Mouse (Mus musculus) hindbrain, postnatal 0 days (tissue): ENCODE measurements at regions not wholly inside any gene's neighbourhood (a gene's known extent, or its start where the extent isn't known, plus 50 kb on each side); places are given as distances from the start of the nearest gene placed in this dataset.
A peak's percentile ranks its signal among the peaks of the same experiment; 100 is the strongest.

Experiments used
- ATAC-seq: fragments of 200-750 bp; cut with Nextera tagmentation; 2 replicates; pipeline ENCODE4 v1.8.0; 2017; ENCODE audit warnings: mild to moderate bottlenecking, moderate TSS enrichment, moderate library complexity
- DNase-seq: peaks from one replicate; pipeline ENCODE4 v3.0.0-alpha.2; 2015; ENCODE audit warnings: low spot score
- H3K27ac ChIP-seq: fragments of 300-500 bp; sonication (generic); 2 replicates; pipeline ENCODE4 v1.5.1; 2014; ENCODE audit warnings: mild to moderate bottlenecking
- H3K27me3 ChIP-seq: fragments of 300-500 bp; sonication (generic); 2 replicates; pipeline ENCODE4 v1.6.1; 2014; ENCODE audit warnings: low read length, mixed read lengths; ENCODE audit not compliant: insufficient read depth
- H3K36me3 ChIP-seq: fragments of 300-500 bp; sonication (generic); 2 replicates; pipeline ENCODE4 v1.6.1; 2014; ENCODE audit warnings: low read length, mixed read lengths; ENCODE audit not compliant: insufficient read depth
- H3K4me1 ChIP-seq: fragments of 300-500 bp; sonication (generic); 2 replicates; pipeline ENCODE4 v1.6.1; 2014; ENCODE audit warnings: antibody characterized with exemption, low read length, mixed read lengths; ENCODE audit not compliant: insufficient read depth
- H3K4me2 ChIP-seq: fragments of 300-500 bp; sonication (generic); 2 replicates; pipeline ENCODE4 v1.6.1; 2014; ENCODE audit warnings: low read depth, mild to moderate bottlenecking, low read length, moderate library complexity, mixed read lengths
- H3K4me3 ChIP-seq: fragments of 300-500 bp; sonication (generic); 2 replicates; pipeline ENCODE4 v1.5.1; 2014; ENCODE audit warnings: low read length
- H3K9ac ChIP-seq: fragments of 300-500 bp; sonication (generic); replicated peaks from 2 replicates; pipeline ENCODE4 v1.6.1; 2014; ENCODE audit warnings: mild to moderate bottlenecking, low read length, moderate library complexity, mixed read lengths
- H3K9me3 ChIP-seq: fragments of 300-500 bp; sonication (generic); 2 replicates; pipeline ENCODE4 v1.6.1; 2016; ENCODE audit warnings: low read length, mixed read lengths
- CTCF ChIP-seq: IDR thresholded peaks from 2 replicates; pipeline ENCODE4 v1.5.1; 2016; ENCODE audit warnings: antibody characterized with exemption, control low read depth, low read depth
- WGBS: fragments of 180-500 bp; shearing (Covaris S2); extraction: QIAGEN DNeasy Blood & Tissue Kit; methylation state at CpG from one replicate; pipeline ENCODE4 v1.1.7; 2014; 5-methylcytosine and 5-hydroxymethylcytosine counted together

DNA sequence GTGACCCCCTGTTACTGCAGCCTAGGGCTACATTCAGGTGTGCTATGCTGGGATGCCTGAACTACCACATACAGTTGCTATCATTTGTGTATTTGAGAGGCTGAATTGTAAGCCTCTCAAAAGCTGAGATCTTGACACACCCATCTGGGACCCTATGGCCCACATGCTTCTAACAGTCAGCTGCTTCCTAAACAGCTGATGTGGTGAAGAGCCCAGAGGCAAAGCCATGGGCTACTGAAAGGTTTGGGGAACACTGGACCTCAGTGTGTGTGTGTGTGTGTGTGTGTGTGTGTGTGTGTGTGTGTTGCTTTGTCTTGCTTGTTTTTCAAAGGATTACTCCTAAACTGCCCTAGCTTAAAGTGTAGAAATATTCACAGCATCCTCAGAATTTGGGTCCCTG lies 75.0 kb downstream of the Lbh start:
- H3K9ac ChIP-seq = no peak overlapping the region
- H3K4me1 ChIP-seq = peaks cover 6% of the 10 kb centered on the region
- no peak overlapping the region for H3K27ac ChIP-seq
- TF ChIP-seq CTCF = no peak
- H3K9me3 ChIP-seq = no peaks in the 10 kb centered on the region
- H3K36me3 ChIP-seq = no peaks in the 10 kb centered on the region
- H3K4me2 ChIP-seq = no peak overlapping the region
- H3K27me3 ChIP-seq = no peaks in the 10 kb centered on the region
- DNase-seq = no peak
- no peak for ATAC-seq
- no peak overlapping the region for H3K4me3 ChIP-seq

DNA sequence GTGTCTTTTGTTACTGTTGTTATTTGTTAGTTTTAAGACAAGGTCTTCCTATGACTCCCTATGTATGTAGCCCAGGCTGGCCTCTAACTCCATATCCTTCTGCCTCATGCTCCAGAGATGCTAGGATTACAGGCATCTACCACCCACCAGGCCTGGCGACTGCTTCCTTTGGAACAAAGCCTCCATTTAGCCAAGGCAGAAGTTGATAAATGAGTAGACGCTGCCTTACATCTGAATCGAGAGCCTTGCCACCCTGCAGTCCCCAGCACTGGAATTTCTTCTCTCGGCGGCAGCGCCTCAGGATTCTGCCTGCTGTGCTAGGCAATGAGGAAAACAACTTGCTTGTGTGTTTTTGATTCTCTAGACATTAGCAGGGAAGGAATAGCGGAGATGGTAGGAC lies 75.5 kb downstream of the Lbh start:
- H3K9ac ChIP-seq = no peak overlapping the region
- WGBS = 26% methylated on average over 7 of the region's 7 CpGs
- H3K4me1 ChIP-seq = peaks cover 6% of the 10 kb centered on the region
- H3K27me3 ChIP-seq = no peaks in the 10 kb centered on the region
- no peaks in the 10 kb centered on the region for H3K9me3 ChIP-seq
- H3K4me2 ChIP-seq = no peak overlapping the region
- no peak overlapping the region for H3K4me3 ChIP-seq
- no peak for TF ChIP-seq CTCF
- ATAC-seq = no peak
- H3K27ac ChIP-seq = no peak overlapping the region
- peak; percentile 55 for DNase-seq
- H3K36me3 ChIP-seq = no peaks in the 10 kb centered on the region

DNA sequence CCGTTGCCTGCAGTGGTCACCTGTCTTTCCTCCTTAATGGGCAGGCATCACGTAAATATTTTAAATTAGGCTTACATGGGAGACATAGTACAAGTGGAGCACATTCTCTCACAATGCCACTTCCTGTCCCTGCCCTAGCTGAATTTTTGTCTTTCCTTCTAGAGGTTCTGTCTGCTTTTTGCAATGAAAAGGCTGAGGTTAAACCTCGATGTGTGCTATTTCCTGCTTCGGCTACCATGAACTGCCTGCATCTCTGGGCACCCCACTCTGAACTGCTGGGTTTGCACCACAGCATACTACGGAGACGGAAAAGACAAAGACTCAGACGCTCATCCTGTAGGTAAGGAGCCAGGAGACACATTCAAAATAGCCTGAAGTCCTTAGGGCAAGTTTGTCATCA lies 78.4 kb downstream of the Lbh start:
- Histone ChIP-seq H3K4me2 (no peak overlapping the region), H3K27me3 (no peaks in the 10 kb centered on the region), H3K36me3 (no peaks in the 10 kb centered on the region), H3K9me3 (no peaks in the 10 kb centered on the region), H3K4me1 (peaks cover 6% of the 10 kb centered on the region), H3K4me3 (no peak overlapping the region), H3K27ac (no peak overlapping the region), H3K9ac (no peak overlapping the region)
- 75% methylated on average over 7 of the region's 7 CpGs for WGBS
- ATAC-seq (no peak), DNase-seq (no peak)
- TF ChIP-seq CTCF = no peak

GRCm38 (mm10) chr17:72997301-72997921 lies 79.3 kb downstream of the Lbh start:
- Histone ChIP-seq H3K4me1 (peaks cover 6% of the 10 kb centered on the region), H3K4me3 (no peak overlapping the region), H3K9me3 (no peaks in the 10 kb centered on the region), H3K4me2 (no peak overlapping the region), H3K9ac (no peak overlapping the region), H3K36me3 (no peaks in the 10 kb centered on the region), H3K27me3 (no peaks in the 10 kb centered on the region), H3K27ac (no peak overlapping the region)
- DNase-seq = peak; percentile 29
- ATAC-seq = peak; percentile 43; the same call in 1 of the 2 replicates
- 10% methylated on average over 5 of the region's 5 CpGs for WGBS
- TF ChIP-seq CTCF = no peak

GRCm38 (mm10) chr17:73005100-73005499 lies 87.0 kb downstream of the Lbh start:
- Histone ChIP-seq H3K36me3 (no peaks in the 10 kb centered on the region), H3K4me3 (no peak overlapping the region), H3K9ac (no peak overlapping the region), H3K27ac (no peak overlapping the region), H3K9me3 (no peaks in the 10 kb centered on the region), H3K4me1 (no peaks in the 10 kb centered on the region), H3K4me2 (no peak overlapping the region), H3K27me3 (no peaks in the 10 kb centered on the region)
- no peak for DNase-seq
- no peak for ATAC-seq
- TF ChIP-seq CTCF = no peak
- 85% methylated on average over 9 of the region's 9 CpGs for WGBS

DNA sequence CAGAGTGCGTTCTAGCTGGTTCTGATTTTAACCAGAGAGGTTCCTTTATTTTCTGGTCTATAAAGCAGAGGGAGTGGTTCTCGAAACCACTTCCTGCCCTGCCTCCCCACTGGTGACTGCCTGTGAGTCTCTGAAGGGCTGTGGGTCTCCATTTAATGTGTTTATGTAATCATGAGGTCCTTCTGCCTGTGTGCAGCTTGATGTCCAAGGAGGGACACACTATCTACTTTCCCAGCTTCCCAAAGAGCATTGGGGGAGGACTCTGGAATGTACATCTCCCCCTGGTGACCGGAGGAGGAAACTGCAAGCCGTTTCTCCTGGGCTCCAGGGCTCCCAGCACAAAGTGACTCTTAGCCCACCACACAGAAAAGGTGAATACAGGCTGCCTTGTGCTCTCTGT lies 90.8 kb downstream of the Lbh start:
- no peaks in the 10 kb centered on the region for H3K9me3 ChIP-seq
- no peak overlapping the region for H3K27ac ChIP-seq
- TF ChIP-seq CTCF = peak; percentile 70
- ATAC-seq (no peak), DNase-seq (peak; percentile 42)
- no peaks in the 10 kb centered on the region for H3K27me3 ChIP-seq
- H3K4me2 ChIP-seq = no peak overlapping the region
- no peak overlapping the region for H3K4me3 ChIP-seq
- H3K36me3 ChIP-seq = no peaks in the 10 kb centered on the region
- WGBS = 60% methylated on average over 4 of the region's 4 CpGs
- H3K4me1 ChIP-seq = peaks cover 4% of the 10 kb centered on the region; the same call in 1 of the 2 replicates
- no peak overlapping the region for H3K9ac ChIP-seq

- 70% methylated on average over 4 of the region's 4 CpGs for WGBS
- H3K9me3 ChIP-seq = no peaks in the 10 kb centered on the region
- H3K9ac ChIP-seq = no peak overlapping the region
- no peak for ATAC-seq
- no peak overlapping the region for H3K4me2 ChIP-seq
- DNase-seq = peak; percentile 39
- no peak overlapping the region for H3K4me3 ChIP-seq
- H3K4me1 ChIP-seq = peaks cover 7% of the 10 kb centered on the region; the same call in 1 of the 2 replicates
- H3K27me3 ChIP-seq = no peaks in the 10 kb centered on the region
- H3K36me3 ChIP-seq = no peaks in the 10 kb centered on the region
- no peak for TF ChIP-seq CTCF
- H3K27ac ChIP-seq = no peak overlapping the region
Measured at GRCm38 (mm10) chr17:73009962-73010361, 91.9 kb downstream of the Lbh start.
